Mouse (Mus musculus) kidney, adult 2 months (tissue): ENCODE data around the gene Abcb5. TPM values are rescaled to one million over a fixed set of nuclear protein-coding genes. Genes with fewer than 3 reads are reported as not detected.

Source experiments
- DNase-seq: peaks from one replicate; pipeline ENCODE4 v3.0.0; 2021
- H3K27ac ChIP-seq: fragments of 200-500 bp; 2 replicates; pipeline ENCODE4 v1.5.1; 2012; ENCODE audit warnings: low read depth, low read length, control low read depth, inconsistent platforms; ENCODE audit not compliant: insufficient read depth
- H3K27me3 ChIP-seq: fragments of 200-500 bp; replicated peaks from 2 replicates; pipeline ENCODE4 v1.6.1; 2012; ENCODE audit warnings: mild to moderate bottlenecking, moderate library complexity, low read length, inconsistent platforms; ENCODE audit not compliant: control insufficient read depth, insufficient read depth
- H3K36me3 ChIP-seq: fragments of 200-500 bp; 2 replicates; pipeline ENCODE4 v1.6.1; 2012; ENCODE audit warnings: mild to moderate bottlenecking, moderate library complexity, low read length, inconsistent platforms; ENCODE audit not compliant: control insufficient read depth, insufficient read depth
- H3K4me1 ChIP-seq: fragments of 200-500 bp; 2 replicates; pipeline ENCODE4 v1.6.1; 2011; ENCODE audit warnings: low read length; ENCODE audit not compliant: control insufficient read depth, insufficient read depth
- H3K4me3 ChIP-seq: fragments of 200-500 bp; 2 replicates; pipeline ENCODE4 v1.5.1; 2011; ENCODE audit warnings: mild to moderate bottlenecking, low read depth, low read length, control low read depth; ENCODE audit not compliant: insufficient read depth
- CTCF ChIP-seq: fragments of 200-500 bp; conservative IDR thresholded peaks from 2 replicates; pipeline ENCODE4 v1.5.1; 2011; ENCODE audit warnings: low read depth, mild to moderate bottlenecking, control low read depth, low read length, moderate library complexity, mixed read lengths; ENCODE audit not compliant: insufficient read depth, insufficient read length
- POLR2A ChIP-seq: fragments of 200-500 bp; IDR thresholded peaks from one replicate; pipeline ENCODE4 v1.6.1; 2011; ENCODE audit warnings: low read depth, low read length, control low read depth
- WGBS: fragments of 180-500 bp; shearing (Covaris S2); methylation state at CpG from one replicate; pipeline ENCODE4 v1.1.7; 2018; 5-methylcytosine and 5-hydroxymethylcytosine counted together
- polyA plus RNA-seq: library from polyadenylated mRNA; depleted of rRNA; stranded (reverse); fragments of >200 nt; gene quantifications from 2 replicates; pipeline ENCODE4 v1.2.3, GENCODE M21; 2012

The Abcb5 gene
- polyA plus RNA-seq, 1 experiment, result not detected

GRCm38 (mm10) chr12:118847861-118848495 lies 118.2 kb downstream of the Abcb5 start:
- H3K4me1 ChIP-seq, result 0 out of 2 replicates have a peak, but pooled peaks cover 4% of the 10 kb centered on the region
- no peak for DNase-seq
- H3K27me3 ChIP-seq, result peaks cover 14% of the 10 kb centered on the region
- TF ChIP-seq CTCF, result no peak
- TF ChIP-seq POLR2A, result no peak
- H3K4me3 ChIP-seq, result no peak overlapping the region
- H3K27ac ChIP-seq, result no peak overlapping the region
- H3K36me3 ChIP-seq, result no peaks in the 10 kb centered on the region
- WGBS, result 3% methylated on average over 23 of the region's 23 CpGs

GRCm38 (mm10) chr12:118847381-118847780 lies 118.8 kb downstream of the Abcb5 start:
- H3K27ac ChIP-seq, result no peak overlapping the region

DNA sequence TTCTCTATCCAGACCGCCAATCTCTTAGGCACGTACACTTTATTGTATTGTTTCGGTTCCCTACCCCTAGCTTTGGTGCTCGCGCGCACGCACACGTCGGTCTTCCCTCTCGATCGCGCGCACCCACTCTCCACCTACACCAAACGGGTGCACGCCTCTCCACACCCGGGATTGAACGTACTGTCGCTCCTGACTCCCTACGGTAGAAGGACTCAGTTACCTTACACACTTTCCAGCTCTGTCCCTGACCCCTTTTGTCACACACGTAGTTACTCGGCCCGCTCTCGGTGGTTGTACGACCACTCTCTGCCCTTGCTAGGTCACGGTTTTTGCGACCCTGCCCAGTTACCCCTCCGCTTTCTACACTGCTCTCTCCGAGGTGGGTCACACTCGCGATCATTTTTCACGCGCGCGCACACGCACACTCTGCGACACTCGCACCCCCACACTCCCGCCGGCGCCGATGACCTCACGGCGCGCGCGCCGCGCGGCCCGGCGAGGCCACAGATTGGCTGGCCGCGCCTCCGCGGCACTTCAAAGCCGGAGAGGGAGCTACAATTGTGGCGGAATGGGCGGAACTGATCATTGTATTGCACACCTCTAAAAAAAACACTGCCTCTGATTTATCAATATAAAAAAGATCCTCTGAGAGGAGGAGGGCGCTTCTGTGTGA lies 119.4 kb downstream of the Abcb5 start:
- TF ChIP-seq POLR2A, result no peak
- TF ChIP-seq CTCF, result no peak
- 1% methylated on average over 59 of the region's 59 CpGs for WGBS
- Histone ChIP-seq H3K27me3 (peaks cover 13% of the 10 kb centered on the region), H3K4me3 (peak overlapping the region; percentile 42), H3K36me3 (no peaks in the 10 kb centered on the region), H3K27ac (no peak overlapping the region), H3K4me1 (0 out of 2 replicates have a peak, but pooled peaks cover 4% of the 10 kb centered on the region)
- no peak for DNase-seq

More at GRCm38 (mm10) chr12:118847381-118847780, 118.8 kb downstream of the Abcb5 start:
- 4% methylated on average over 17 of the region's 17 CpGs for WGBS
- Histone ChIP-seq H3K4me1 (0 out of 2 replicates have a peak, but pooled peaks cover 4% of the 10 kb centered on the region), H3K27me3 (peaks cover 13% of the 10 kb centered on the region), H3K4me3 (no peak overlapping the region), H3K36me3 (no peaks in the 10 kb centered on the region)
- DNase-seq, result no peak
- TF ChIP-seq CTCF (no peak), POLR2A (no peak)

GRCm38 (mm10) chr12:118846221-118846620 lies 120.0 kb downstream of the Abcb5 start, which contains the start of gene Sp8:
Gene Sp8, plus strand, starts transcription at chr12:118846329.
- 7% methylated on average over 6 of the region's 6 CpGs for WGBS
- TF ChIP-seq POLR2A (no peak), CTCF (no peak)

GRCm38 (mm10) chr12:118845351-118845750 lies 120.9 kb downstream of the Abcb5 start:
- Histone ChIP-seq H3K27ac (no peak overlapping the region), H3K4me3 (no peak overlapping the region), H3K36me3 (no peaks in the 10 kb centered on the region), H3K27me3 (peaks cover 18% of the 10 kb centered on the region), H3K4me1 (0 out of 2 replicates have a peak, but pooled peaks cover 4% of the 10 kb centered on the region)
- 15% methylated on average over 3 of the region's 3 CpGs for WGBS
- TF ChIP-seq CTCF (no peak), POLR2A (no peak)
- DNase-seq, result no peak

More at GRCm38 (mm10) chr12:118846221-118846620, 120.0 kb downstream of the Abcb5 start, which contains the start of gene Sp8:
- Histone ChIP-seq H3K27me3 (peaks cover 16% of the 10 kb centered on the region), H3K4me1 (0 out of 2 replicates have a peak, but pooled peaks cover 4% of the 10 kb centered on the region), H3K27ac (no peak within 1 kb of the TSS), H3K4me3 (peak within 1 kb of the TSS; percentile 42), H3K36me3 (no peaks in the 10 kb centered on the region)
- no peak for DNase-seq

- Histone ChIP-seq H3K27me3 (peaks cover 16% of the 10 kb centered on the region), H3K27ac (no peak overlapping the region), H3K4me1 (0 out of 2 replicates have a peak, but pooled peaks cover 4% of the 10 kb centered on the region), H3K4me3 (no peak overlapping the region), H3K36me3 (no peaks in the 10 kb centered on the region)
- 19% methylated on average over 3 of the region's 3 CpGs for WGBS
- no peak for TF ChIP-seq CTCF
- no peak for TF ChIP-seq POLR2A
- no peak for DNase-seq
Observed at GRCm38 (mm10) chr12:118844841-118845240, 121.4 kb downstream of the Abcb5 start.

DNA sequence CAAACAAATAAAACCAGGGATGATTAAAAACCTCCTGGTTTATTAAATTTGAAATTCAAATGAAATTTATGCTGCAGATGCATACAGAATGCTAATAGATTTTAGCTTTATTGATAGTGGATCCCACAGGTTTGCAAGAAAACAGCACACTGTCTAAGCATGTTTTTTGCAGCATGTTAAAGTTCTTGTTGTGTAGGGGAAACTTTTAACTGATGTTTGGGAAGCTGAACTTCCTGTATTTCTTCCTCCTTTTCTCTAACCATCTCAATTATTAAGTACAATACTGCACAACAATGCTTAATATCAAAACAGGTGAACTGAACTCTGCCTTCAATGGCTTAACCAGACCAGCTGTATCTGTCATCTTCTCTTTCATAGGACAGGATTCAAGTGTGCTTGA lies 122.1 kb downstream of the Abcb5 start:
- peaks cover 14% of the 10 kb centered on the region for H3K27me3 ChIP-seq
- no peak for DNase-seq
- H3K4me1 ChIP-seq, result 0 out of 2 replicates have a peak, but pooled peaks cover 4% of the 10 kb centered on the region
- no peak for TF ChIP-seq POLR2A
- no peak for TF ChIP-seq CTCF
- H3K27ac ChIP-seq, result no peak overlapping the region
- H3K36me3 ChIP-seq, result no peaks in the 10 kb centered on the region
- H3K4me3 ChIP-seq, result no peak overlapping the region
